Mouse (Mus musculus) urinary bladder, adult 2 months (tissue): ENCODE measurements around the gene D17Wsu92e. TPM values are rescaled to one million over a fixed set of nuclear protein-coding genes. Genes with fewer than 3 reads are reported as not detected.

ENCODE experiments used
- DNase-seq: peaks from one replicate; pipeline ENCODE4 v3.0.0; 2022; ENCODE audit warnings: low spot score
- polyA plus RNA-seq: library from polyadenylated mRNA; depleted of rRNA; stranded (reverse); fragments of >200 nt; gene quantifications from 2 replicates; pipeline ENCODE4 v1.2.3, GENCODE M21; 2012

Gene D17Wsu92e
- polyA plus RNA-seq, 1 experiment, result 62.7 TPM

DNA sequence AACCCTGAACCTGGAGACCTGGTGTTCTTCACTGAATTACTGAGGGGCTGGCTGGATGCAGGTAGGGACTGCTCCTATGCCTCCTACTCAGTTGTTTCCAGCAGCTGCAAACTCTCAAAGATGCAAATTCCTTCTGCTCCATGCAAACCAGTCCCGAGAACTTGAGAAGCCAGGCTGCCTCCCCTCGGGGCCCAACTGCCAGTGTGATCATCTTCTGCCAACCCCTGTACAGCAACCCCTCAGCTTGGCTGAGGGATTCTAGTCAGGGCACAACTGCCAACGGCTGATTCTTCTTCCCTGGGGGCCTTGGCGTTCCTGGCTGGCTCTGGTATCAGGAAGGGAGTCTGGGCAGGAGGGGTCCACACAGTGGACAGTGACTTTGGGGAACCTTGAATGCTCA lies 74.0 kb downstream of the D17Wsu92e start:
- no peak for DNase-seq

DNA sequence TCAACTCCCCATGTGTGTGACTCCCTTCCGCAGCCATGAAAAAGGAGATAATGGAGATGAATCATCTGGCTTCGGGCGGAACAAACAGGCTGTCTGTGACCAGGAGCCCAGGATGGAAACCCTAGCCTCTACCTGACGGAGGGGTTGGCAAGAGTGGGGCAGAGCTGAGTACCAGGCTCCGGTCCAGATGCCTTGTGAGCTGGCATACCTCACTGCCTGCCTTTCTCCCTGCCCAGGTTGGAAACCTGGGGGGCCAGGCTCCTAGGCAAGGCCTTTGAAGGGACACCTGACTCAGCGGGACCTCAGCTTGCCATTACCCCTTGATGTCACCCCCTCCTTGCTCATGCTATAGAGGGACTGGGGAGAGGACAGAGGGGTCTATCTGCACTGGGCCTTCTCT lies 79.5 kb downstream of the D17Wsu92e start:
- DNase-seq, result no peak

- DNase-seq, result no peak
These were observed 85.9 kb downstream of the D17Wsu92e start for GRCm38 (mm10) chr17:27734344-27735073.

GRCm38 (mm10) chr17:27732694-27733093 lies 87.8 kb downstream of the D17Wsu92e start:
- DNase-seq, result no peak

DNA sequence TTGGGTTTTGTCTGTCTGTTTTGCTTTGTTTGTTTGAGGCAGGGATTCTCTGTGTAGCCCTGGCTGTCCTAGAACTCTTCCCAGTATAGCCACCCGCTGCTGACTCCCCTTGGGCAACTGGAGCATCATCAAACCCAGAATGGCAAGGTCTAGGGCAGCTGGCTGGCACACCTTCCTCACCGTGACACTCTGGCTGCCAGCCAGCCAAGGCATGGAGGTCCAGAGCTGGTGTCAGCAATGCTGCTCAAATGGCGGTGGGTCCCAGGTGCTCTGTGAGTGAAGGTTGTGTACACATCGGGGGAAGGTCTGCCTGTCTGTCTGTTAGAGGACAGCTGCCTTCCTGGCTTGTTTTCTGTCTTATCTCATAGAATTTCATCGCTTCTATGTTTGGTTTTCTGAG lies 88.3 kb downstream of the D17Wsu92e start:
- no peak for DNase-seq

- DNase-seq, result no peak
These were observed 91.7 kb downstream of the D17Wsu92e start, which contains the start of gene Spdef for GRCm38 (mm10) chr17:27728770-27729169. Spdef (minus strand) TSS chr17:27728955.

DNA sequence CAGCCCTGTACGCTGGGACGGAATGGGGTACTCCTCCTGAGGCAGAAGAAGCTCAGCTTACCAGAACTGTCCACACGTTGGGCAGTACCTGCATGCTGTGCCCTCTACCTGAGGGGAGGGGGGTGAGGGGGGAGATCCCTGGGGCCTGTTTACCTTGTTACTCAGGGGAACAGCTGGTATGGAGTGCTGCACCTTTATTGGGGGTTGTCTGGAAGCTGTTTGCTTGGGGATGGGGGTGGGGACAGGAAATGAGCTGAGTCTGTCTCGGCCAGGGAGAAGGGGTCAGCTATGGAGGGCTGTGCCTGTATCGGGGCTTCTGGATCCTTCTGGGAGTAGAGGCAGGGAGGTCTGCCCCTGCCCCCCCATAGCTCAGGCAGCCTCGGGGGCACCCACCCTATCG lies 93.9 kb downstream of the D17Wsu92e start:
- DNase-seq, result no peak

DNA sequence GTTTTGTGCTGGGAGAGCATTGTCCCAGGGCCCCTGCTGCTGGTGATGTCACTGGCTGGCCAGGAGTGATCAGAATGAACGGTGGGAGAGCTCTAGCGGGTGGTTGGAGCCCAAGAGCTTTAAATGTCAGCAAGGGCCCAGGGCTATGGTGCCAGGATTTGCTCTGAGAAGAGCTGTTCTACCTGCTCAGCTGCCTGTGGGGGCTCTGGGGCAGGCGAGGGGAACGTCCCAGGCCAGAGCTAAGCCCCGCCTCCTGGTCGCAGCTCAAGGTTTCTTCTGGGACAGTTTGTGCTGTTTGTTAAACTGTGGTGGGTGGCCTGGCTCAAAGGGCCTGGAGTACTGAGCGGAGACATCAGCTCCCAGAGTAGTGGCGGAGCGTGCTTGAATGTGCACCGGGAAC lies 95.0 kb downstream of the D17Wsu92e start:
- no peak for DNase-seq

- no peak for DNase-seq
These were observed 95.4 kb downstream of the D17Wsu92e start for GRCm38 (mm10) chr17:27725011-27725410.

DNA sequence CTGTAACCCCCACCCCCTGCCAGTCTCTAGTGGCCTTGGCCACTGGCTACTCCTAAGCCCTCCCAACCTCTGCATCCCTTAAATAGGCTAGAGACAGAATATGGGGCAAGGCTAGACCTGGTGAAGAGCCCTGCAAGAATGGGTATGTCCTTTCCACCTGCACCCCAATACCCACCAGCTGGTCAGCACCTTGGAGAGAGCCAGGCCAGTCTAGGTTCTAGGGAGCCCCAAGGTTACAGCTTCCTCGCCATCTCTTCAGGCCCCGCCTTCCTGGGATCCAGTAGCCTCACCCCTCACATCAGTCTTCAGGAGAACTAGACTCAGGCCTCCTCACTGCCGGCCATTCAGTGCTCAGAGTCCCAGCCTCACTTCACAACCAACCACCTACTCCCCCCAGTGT lies 96.1 kb downstream of the D17Wsu92e start:
- DNase-seq, result no peak

DNA sequence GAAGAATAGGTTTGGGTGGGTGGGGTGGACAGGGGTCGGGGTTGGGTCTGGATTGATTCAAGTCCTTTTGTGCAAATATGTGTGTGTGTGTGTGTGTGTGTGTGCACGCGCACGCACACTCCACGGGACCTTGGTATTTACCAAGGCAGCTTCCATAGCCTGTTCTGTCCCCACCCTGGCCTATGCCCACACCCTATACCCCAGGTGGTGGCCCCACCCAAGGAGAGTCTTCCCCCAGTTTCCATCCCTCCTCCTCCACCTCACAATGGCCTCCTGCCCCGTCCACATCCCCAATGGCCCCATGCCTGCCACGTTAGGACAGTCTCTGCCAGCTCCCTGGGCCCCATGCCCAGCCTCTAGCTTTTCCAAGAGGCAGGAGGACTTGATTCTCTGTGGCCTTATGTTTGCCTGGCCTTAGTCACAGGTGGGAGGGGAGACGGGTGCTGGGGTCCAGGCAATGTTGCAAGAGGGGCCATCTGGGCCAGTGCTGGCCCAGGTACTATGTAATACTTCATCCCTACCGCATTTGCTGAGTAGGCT lies 99.3 kb downstream of the D17Wsu92e start:
- no peak for DNase-seq

DNA sequence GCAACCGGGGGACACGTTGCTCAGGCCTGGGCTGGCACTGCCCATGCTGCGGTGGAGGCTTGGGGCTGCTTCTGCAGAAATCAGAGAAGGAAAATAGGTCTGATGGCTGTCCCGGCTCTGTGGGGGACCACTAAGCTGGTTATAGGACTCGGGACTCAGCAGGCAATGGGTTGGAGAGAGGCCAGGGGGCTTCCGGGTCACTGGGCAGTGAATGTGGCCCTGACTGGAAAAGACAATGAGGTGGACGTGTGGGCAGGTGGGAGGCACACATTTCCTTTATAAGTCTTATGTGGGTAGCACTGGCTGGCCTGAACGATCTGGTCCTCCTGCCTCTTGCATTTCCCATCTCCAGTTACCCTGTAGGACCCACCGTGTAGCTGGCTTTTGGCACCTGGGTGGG lies 100.1 kb downstream of the D17Wsu92e start:
- no peak for DNase-seq

- DNase-seq, result no peak
These were observed 100.8 kb downstream of the D17Wsu92e start for GRCm38 (mm10) chr17:27719663-27720062.

DNA sequence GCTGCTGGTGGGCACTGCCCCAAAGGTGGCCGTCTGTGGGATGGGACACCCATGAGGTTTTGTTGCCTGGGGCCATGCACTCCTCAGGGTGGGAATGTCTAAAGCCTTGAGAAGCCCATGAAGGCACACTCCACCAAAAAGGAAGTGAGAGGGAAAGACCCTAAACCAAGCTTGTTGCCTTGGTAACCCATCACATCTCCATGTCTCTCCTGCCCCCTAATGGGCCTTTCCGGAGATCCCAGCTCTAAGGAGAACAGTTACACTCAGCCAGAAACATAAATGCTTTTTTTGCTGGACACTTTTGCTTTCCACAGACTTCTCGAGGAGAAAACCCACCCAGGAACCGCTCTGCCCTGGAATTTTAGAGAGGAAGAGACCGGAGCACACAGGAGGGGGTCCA lies 102.2 kb downstream of the D17Wsu92e start:
- no peak for DNase-seq

GRCm38 (mm10) chr17:27716804-27717203 lies 103.6 kb downstream of the D17Wsu92e start:
- no peak for DNase-seq

- no peak for DNase-seq
These were observed 107.6 kb downstream of the D17Wsu92e start for GRCm38 (mm10) chr17:27712832-27713231.

DNA sequence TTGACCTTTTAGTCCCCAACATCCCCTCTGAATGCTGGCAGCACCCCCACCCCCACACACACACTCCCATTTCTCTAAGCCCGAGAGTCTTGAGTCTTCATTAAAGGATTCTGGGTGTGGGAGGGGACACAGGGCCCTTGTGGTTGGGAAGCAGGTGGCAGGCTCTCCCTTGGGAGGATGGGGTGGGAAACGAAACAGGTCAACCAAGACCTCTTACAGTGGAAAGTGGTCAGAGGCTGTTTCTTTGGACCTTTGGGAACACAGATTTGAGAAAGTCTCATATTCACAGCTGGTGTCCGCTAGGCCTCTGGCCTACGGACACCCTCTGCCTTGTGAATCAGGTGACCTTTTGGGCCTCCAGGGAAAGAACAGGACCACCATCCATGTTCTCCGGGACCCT lies 110.8 kb downstream of the D17Wsu92e start:
- DNase-seq, result no peak

GRCm38 (mm10) chr17:27707954-27708661 lies 112.3 kb downstream of the D17Wsu92e start:
- DNase-seq, result no peak

- DNase-seq, result no peak
These were observed 114.8 kb downstream of the D17Wsu92e start for GRCm38 (mm10) chr17:27705661-27706060.

DNA sequence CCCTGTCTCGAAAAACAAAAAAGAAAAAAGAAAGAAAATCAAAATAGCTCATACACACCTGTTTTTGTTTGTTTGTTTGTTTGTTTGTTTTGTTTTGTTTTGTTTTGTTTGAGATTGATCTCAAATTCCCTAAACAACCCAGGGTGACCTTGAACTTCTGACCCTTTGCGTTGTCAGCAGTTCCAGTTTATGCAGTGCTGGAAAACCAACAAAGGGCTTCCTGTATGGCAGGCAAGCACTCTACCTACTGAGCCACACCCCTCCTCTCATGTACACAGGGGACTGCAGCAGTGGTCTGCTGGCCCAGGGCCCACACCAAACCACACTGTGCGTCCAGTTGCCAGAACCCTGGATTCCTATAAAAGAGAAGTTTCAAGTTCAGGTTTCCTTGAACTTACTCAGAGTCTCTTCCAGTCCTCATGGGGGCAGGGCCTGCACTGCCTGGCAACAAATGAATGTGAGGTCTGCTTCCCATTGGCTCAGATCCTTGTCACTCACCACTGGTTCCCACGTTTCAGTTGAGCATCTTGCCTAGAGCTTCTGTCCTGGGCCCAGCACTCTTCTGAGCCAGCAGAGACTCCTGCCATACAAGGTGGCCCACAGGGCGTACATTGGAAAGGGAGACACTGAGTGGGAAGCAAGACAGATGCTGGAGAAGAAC lies 116.4 kb downstream of the D17Wsu92e start:
- DNase-seq, result no peak

DNA sequence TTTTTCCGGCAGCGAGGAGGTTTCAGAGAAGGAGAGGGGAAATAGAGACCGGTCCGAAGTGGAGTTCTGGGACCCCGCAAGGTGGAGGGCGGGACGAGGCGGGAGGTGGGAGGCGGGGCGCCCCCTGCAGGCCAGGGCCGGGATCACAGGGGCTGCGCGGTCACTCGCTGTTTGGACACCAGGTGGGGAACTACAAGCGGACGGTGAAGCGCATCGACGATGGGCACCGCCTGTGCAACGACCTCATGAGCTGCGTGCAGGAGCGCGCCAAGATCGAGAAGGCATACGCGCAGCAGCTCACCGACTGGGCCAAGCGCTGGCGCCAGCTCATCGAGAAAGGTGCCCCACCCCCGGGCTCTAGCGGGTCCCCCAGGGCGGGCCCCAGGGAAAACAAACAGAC lies 117.9 kb downstream of the D17Wsu92e start:
- DNase-seq, result no peak

- no peak for DNase-seq
These were observed 118.6 kb downstream of the D17Wsu92e start for GRCm38 (mm10) chr17:27701856-27702255.
